10 mouse cellular contexts compared by ENCODE assay signal in genomic region chr9:74868336-74868950, GRCm38 (mm10). TPM values are rescaled to one million over a fixed set of nuclear protein-coding genes. Genes with fewer than 3 reads are reported as not detected.
DNase-seq lines count a peak whose midpoint lies in the region; ATAC-seq and TF ChIP-seq lines count a peak whose summit lies in the region.
"Had no signal": no experiment of that assay in that cellular context is flagged by ENCODE, and none has a peak within 500 bp of the region (broad histone marks: within the 10 kb centered on the region; RNA-seq: fewer than 3 reads in every experiment).

No protein-coding gene starts in this region.

- 11% methylated on average over 22 of the region's 22 CpGs for WGBS in heart, embryonic 10.5 days
- 5% methylated on average over 22 of the region's 22 CpGs for WGBS in hindbrain, embryonic 13.5 days

- H3K36me3 ChIP-seq in heart, embryonic 10.5 days: no peaks in the 10 kb centered on the region
- H3K36me3 ChIP-seq in hindbrain, embryonic 13.5 days: no peaks in the 10 kb centered on the region

- TF ChIP-seq CTCF in Patski (IDR thresholded peaks at IDR 0.05): no peak
- no peak for TF ChIP-seq CTCF in gastrocnemius, adult 2 months (IDR thresholded peaks at IDR 0.05)

- peaks cover 72% of the 10 kb centered on the region for H3K27me3 ChIP-seq in heart, embryonic 10.5 days (ENCODE audit: insufficient read depth, poor library complexity, severe bottlenecking)
- peaks cover 45% of the 10 kb centered on the region for H3K27me3 ChIP-seq in Patski
- H3K27me3 ChIP-seq in hindbrain, embryonic 13.5 days: peaks cover 82% of the 10 kb centered on the region

- peaks cover 4% of the 10 kb centered on the region; the same call in 1 of the 2 replicates for H3K4me1 ChIP-seq in heart, embryonic 10.5 days
- peaks cover 44% of the 10 kb centered on the region for H3K4me1 ChIP-seq in hindbrain, embryonic 13.5 days (replicated peaks)

- in situ Hi-C loops in Patski (cut with MboI; ENCODE audit: low pct_unique_long_range_greater_than_20kb): no loop called here

- CTCF ChIA-PET in Patski (lab: Charles Lee): interaction anchor here (4.0 kb wide), 1 partner anchor 338 kb away, joined by 14 read pairs; no protein-coding TSS in a partner anchor

- intact Hi-C loops in gastrocnemius, adult 2 months (cut with DNase I): no loop called here

- POLR2A ChIA-PET in Patski (lab: Charles Lee): interaction anchor here (0.7 to 0.8 kb wide), 2 partner anchors 708 to 1114 kb away, joined by 3 to 9 read pairs; no protein-coding TSS in a partner anchor

- peak; percentile 69 for ATAC-seq in Patski
- 0 out of 2 replicates have a peak, but pooled peaks have one; percentile 15 for ATAC-seq in hindbrain, embryonic 13.5 days (ENCODE audit: low FRiP score)
- ATAC-seq in inflammation-experienced regulatory T-cells, adult 6 months: no peak

- H3K9ac ChIP-seq in hindbrain, embryonic 13.5 days: peak overlapping the region; percentile 64

- H3K4me3 ChIP-seq in heart, embryonic 10.5 days: no peak overlapping the region
- H3K4me3 ChIP-seq in hindbrain, embryonic 13.5 days: peak overlapping the region; percentile 54
- no peak overlapping the region for H3K4me3 ChIP-seq in gastrocnemius, adult 2 months

- no peaks in the 10 kb centered on the region for H3K9me3 ChIP-seq in heart, embryonic 10.5 days
- no peaks in the 10 kb centered on the region for H3K9me3 ChIP-seq in hindbrain, embryonic 13.5 days

- DNase-seq in heart, embryonic 10.5 days (ENCODE audit: low spot score): peak; percentile 84
- DNase-seq in heart, adult 11 months: no peak
- peak; percentile 19 for DNase-seq in Patski (ENCODE audit: low read depth, low spot score)
- peak; percentile 76 for DNase-seq in neural tube, embryonic 10.5 days (ENCODE audit: extremely low spot score, low spot score)
- DNase-seq in thymus, adult 18-20 months: no peak
- no peak for DNase-seq in gastrocnemius, adult 2 months
- DNase-seq: cerebellum, adult 11-12 months had no signal

- peak overlapping the region; percentile 87 for H3K4me2 ChIP-seq in hindbrain, embryonic 13.5 days

- no peak overlapping the region for H3K27ac ChIP-seq in heart, embryonic 10.5 days
- peak overlapping the region; percentile 75 for H3K27ac ChIP-seq in hindbrain, embryonic 13.5 days
- H3K27ac ChIP-seq in gastrocnemius, adult 2 months: no peak overlapping the region

RNA-seq across cellular contexts. Expression of gene Onecut1, which starts 6.7 kb away (rescaled TPM):
- polyA plus RNA-seq in heart, embryonic 10.5 days (2016; fragmentation: Nextera tagmentation; extraction: Ambion mirVana): 0.10 and 1.9 TPM in 2 replicates
- polyA plus RNA-seq in Patski (2021): not detected
- polyA plus RNA-seq in hindbrain, embryonic 13.5 days (2015; fragmentation: Nextera tagmentation; extraction: Ambion mirVana): 5.5 and 7.8 TPM in 2 replicates
- not detected for total RNA-seq in gastrocnemius, adult 2 months (2021)
- polyA plus RNA-seq in inflammation-experienced regulatory T-cells, adult 6 months (2017; shearing (Covaris generic)): not detected
- total RNA-seq: granulocyte monocyte progenitor cell, adult 5-6 weeks had no signal

Comparison
In these comparisons a context has a peak if more than half of its experiments do, and no peak if none do; other contexts are left out.
1. DNase-seq: peak in heart, embryonic 10.5 days (single experiment), Patski (single experiment) and neural tube, embryonic 10.5 days (single experiment); none in heart, adult 11 months (single experiment), thymus, adult 18-20 months (0 of 2) and gastrocnemius, adult 2 months (single experiment).